Mouse (Mus musculus) lung, adult 2 months (tissue): ENCODE measurements around the gene Dffa. TPM values are rescaled to one million over a fixed set of nuclear protein-coding genes. Genes with fewer than 3 reads are reported as not detected.
"Not testable (repeated sequence)": the region's sequence is repeated elsewhere in the genome, so short reads cannot be mapped to it uniquely, and the experiment has no call there.

ENCODE experiments used
- DNase-seq: peaks from one replicate; pipeline ENCODE4 v3.0.0; 2022
- H3K4me1 ChIP-seq: fragments of 200-500 bp; 2 replicates; pipeline ENCODE4 v1.6.1; 2011; ENCODE audit warnings: low read length; ENCODE audit not compliant: control insufficient read depth, insufficient read depth
- H3K4me3 ChIP-seq: fragments of 200-500 bp; replicated peaks from 2 replicates; pipeline ENCODE3; 2011; ENCODE audit warnings: low read depth, mild to moderate bottlenecking, control low read depth, low read length; ENCODE audit errors: extremely low read depth
- CTCF ChIP-seq: fragments of 200-500 bp; IDR thresholded peaks from 2 replicates; pipeline ENCODE4 v1.5.1; 2011; ENCODE audit warnings: mild to moderate bottlenecking, low read length, control low read depth; ENCODE audit not compliant: insufficient read depth
- POLR2A ChIP-seq: fragments of 200-500 bp; IDR thresholded peaks from 2 replicates; pipeline ENCODE4 v1.6.1; 2011; ENCODE audit warnings: low read depth, mild to moderate bottlenecking, control low read depth, low read length, borderline replicate concordance; ENCODE audit errors: extremely low read depth
- WGBS: fragments of 180-500 bp; shearing (Covaris S2); methylation state at CpG from one replicate; pipeline ENCODE4 v1.1.7; 2018; 5-methylcytosine and 5-hydroxymethylcytosine counted together
- polyA plus RNA-seq: library from polyadenylated mRNA; depleted of rRNA; stranded (reverse); fragments of >200 nt; gene quantifications from 2 replicates; pipeline ENCODE4 v1.2.3, GENCODE M21; 2012

The Dffa gene
- polyA plus RNA-seq, 1 experiment, result 19.4 TPM

DNA sequence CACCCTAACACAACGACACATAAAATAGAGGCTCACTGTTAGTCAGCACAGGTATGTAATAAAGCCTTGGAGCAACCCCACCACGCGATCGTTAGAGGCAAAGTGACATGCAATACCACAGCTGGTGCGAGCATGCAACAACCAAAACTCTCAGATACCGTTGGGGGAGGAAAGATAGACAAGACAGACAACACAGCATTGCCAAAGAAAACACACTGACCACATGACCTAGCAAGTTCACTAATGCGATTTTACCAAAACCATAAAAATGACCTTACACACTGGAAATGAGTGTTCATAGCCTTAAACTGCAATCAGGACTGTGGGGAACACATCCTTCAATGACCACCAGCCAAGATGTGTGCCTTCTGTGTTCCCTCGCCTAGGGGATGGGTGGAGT is 12.6 kb upstream of the Dffa start:
- no peak for DNase-seq
- Histone ChIP-seq H3K4me1 (no peaks in the 10 kb centered on the region), H3K4me3 (no peak overlapping the region)
- WGBS, result 76% methylated on average over 8 of the region's 8 CpGs
- no peak for TF ChIP-seq POLR2A
- TF ChIP-seq CTCF, result no peak

DNA sequence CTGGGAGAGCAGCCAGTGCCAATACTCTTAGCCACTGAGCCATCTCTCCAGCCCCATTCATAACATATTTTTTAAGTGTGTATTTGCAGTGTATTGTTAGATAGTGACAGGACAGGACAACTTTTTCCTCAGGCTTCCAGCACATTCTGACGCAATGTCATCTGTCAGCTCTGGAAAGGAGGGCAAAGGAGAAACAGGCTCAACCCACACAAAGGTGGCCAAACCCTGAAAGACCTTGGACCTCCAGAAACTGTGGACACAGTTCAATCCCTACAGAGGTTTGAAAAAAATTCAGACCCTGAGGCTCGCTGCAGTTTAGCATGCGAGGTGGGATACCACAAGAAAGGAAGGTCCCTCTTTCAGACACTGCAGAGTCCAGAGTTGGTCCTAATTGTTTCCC is 6.0 kb upstream of the Dffa start:
- no peak for TF ChIP-seq CTCF
- no peak for TF ChIP-seq POLR2A
- DNase-seq, result no peak
- 68% methylated on average over 3 of the region's 3 CpGs for WGBS
- H3K4me3 ChIP-seq, result no peak overlapping the region
- H3K4me1 ChIP-seq, result peaks cover 3% of the 10 kb centered on the region; the same call in 1 of the 2 replicates

DNA sequence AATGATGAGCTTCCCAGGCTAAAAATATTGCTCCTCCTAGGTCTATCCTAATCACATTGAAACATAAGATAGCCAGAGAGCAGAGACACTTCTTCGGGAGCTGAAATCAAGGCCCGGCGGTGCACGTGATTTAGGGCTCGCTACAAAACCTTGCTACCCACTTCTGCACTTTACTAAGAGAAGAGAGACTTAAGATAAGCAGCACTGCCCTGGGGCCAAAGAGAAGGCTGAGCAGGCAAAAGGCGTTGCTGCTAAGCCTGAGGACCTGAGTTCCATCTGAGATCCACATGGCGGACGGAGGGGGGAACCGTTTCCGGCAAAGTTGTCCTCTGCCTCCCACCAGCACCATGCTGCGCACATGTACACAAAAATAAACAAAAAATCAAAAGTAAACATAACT is 5.4 kb upstream of the Dffa start:
- DNase-seq, result no peak
- TF ChIP-seq CTCF, result no peak
- no peak for TF ChIP-seq POLR2A
- Histone ChIP-seq H3K4me3 (peak overlapping the region; percentile 98), H3K4me1 (peaks cover 3% of the 10 kb centered on the region; the same call in 1 of the 2 replicates)
- WGBS, result 5% methylated on average over 11 of the region's 11 CpGs

DNA sequence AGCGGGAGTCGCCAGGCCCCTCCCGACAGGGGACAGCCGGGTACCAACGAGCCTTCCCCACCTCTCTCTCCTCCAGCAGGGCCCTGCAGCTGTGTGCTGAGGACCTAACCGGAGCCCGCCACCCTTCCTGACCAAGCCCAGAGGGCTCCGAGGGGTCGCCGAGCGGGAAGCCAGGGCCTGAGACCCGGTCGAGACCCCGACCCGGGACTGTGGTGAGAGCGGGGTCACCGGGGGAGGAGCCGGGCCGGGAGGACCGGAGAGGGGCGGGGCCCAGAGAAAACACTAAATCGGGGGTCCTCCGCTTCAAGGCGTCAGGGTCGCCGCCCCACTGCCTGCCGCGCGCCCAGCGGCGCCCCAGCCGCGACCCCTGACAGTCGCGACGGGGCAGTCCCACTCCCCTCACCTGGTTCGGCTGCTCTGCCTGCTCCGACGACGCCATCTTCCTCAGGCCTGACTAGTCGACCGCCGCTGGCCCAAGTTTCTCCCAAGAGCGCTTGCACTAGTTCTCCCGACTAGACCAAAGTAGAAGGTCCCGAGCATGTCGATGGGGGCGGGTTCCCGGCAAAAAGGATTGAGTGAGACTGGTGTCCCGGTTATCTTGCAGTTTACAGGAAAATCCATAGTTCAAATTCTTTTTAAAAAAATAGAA is 4.5 kb upstream of the Dffa start, which contains the start of gene Pex14:
Gene Pex14, minus strand, starts transcription at position 508 of the 649 bp plus-strand sequence.
- TF ChIP-seq CTCF (no peak), POLR2A (peak; percentile 70; the same call in 1 of the 2 replicates)
- under 1% methylated on average over 49 of the region's 50 CpGs for WGBS
- Histone ChIP-seq H3K4me1 (peaks cover 3% of the 10 kb centered on the region; the same call in 1 of the 2 replicates), H3K4me3 (peak within 1 kb of the TSS; percentile 98)
- DNase-seq, result peak; percentile 85

DNA sequence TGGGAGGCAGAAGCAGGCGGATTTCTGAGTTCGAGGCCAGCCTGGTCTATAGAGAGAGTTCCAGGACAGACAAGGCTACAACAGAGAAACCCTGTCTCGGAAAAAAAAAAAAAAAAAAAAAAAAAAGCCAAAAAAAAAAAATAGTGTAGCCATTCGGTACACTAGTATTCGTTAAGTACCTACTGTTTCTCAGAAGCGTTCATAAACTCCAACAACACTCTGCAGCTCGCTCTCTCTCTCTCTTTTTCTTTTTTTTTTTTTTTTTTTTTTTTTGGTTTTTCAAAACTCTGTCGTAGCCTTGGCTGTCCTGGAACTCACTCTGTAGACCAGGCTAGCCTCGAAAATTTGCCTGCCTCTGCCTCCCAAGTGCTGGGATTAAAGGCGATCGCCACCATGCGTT is 3.5 kb upstream of the Dffa start:
- not testable (repeated sequence) for H3K4me3 ChIP-seq, H3K4me1 ChIP-seq, DNase-seq
- 84% methylated on average over 12 of the region's 12 CpGs for WGBS

DNA sequence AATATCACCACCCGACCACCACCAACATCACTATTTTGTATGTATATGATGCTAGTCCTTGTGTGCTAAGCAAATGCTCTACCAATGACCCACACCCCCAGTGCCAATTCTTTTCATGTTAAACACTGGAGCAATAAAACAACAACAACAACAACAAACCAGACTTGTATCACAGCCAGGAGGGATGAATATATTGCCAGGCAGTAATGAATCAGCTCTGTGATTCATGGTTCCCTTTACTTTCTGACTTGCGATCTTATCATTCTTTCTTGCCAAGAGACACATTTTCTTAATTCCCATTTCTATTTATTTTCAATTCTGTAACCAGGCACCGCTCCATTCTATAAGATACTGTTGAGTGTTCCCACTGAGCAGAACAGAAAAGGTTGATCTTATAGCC is 2.5 kb upstream of the Dffa start:
- WGBS, result 76% methylated on average over 3 of the region's 3 CpGs
- Histone ChIP-seq H3K4me3 (no peak overlapping the region), H3K4me1 (peaks cover 7% of the 10 kb centered on the region)
- TF ChIP-seq CTCF (no peak), POLR2A (no peak)
- no peak for DNase-seq

DNA sequence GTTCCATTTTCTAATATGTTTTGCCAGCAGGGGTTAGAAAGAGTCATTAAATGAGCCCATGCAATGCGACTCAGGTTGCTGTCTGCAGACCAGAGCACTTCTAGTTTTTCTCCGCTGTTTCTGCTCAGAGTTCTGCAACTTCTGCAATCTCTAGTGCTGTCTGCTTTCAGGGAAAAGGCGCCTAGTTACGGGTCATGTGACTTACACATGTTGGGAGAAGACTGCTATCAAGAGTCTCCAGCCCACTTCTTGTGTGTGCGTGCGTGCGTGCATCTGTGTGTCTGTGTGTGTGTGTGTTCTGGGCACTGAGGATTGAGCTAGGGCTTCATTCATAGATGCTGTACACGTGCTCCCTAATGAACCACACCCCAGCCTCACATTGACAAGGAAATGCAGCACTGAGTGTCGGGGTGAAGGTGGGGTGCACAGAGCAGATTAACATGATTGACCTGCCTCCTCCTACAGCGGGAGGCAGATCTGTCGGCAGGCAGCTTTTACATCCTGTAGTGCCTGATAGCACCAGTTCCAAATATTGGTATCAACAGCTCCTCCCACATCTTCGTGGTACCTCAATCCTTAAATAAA is 16.1 kb downstream of the Dffa start:
- not testable (repeated sequence) for DNase-seq, H3K4me3 ChIP-seq, H3K4me1 ChIP-seq
- 73% methylated on average over 12 of the region's 12 CpGs for WGBS

DNA sequence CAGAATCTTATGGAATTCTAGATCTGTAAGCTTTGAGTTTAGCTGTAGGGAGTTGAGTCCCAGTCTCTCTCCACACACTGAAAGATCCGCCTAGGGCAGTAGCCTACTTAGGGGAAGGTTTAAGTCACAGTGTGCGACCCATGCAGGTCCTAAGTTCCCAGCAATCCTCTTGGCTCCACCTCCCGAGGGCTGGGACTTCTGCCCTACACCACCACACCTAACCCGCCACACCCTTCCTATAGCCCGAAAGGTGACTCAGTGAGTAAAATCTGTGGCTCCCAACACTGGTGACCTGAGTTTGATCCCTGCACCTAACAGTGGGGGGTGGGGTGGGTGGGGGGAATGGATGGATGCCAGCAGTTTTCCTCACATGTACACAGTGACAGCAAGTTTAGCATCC is 19.5 kb downstream of the Dffa start:
- H3K4me3 ChIP-seq, result no peak overlapping the region
- WGBS, result 73% methylated on average over 5 of the region's 5 CpGs
- TF ChIP-seq CTCF, result no peak
- TF ChIP-seq POLR2A, result no peak
- DNase-seq, result no peak
- H3K4me1 ChIP-seq, result no peaks in the 10 kb centered on the region

DNA sequence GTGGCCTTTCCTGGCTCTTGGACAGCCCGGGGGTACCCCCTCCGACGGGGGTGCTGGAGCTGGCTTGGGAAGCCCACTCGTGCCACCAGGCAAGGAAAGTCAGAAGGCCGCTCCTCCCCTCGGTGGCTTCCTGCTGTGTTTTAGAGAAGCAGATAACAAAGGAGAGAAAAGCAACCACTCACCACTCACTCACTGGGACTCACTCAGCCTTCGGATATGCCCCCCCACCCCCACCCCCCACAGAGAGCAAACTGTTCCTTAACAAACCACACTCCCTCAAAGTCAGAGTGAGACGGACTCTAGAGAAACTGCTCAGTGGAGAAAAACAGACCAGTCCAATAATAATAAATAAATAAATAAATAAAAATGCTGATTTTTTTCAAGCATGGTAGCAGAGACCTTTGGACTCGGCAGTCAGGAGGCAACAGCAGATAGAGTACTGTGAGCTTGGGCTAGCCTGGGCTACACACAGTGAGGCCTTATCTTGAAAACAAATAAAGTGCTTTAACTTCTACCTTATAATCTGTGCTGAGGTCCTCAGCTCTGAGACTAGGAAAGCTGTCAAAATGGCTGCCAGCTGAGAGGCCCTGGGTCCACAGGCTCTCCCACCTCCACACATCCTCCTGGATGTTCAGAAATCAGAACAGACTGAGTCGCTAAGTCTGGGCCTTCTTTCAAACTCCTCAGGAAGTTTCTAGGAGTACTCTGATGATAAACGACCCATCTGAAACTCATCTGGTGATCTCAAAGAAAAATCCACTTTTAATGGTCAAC is 21.6 kb downstream of the Dffa start:
- no peak overlapping the region for H3K4me3 ChIP-seq
- 68% methylated on average over 11 of the region's 11 CpGs for WGBS
- TF ChIP-seq POLR2A (no peak), CTCF (no peak)
- DNase-seq, result no peak
- H3K4me1 ChIP-seq, result no peaks in the 10 kb centered on the region

DNA sequence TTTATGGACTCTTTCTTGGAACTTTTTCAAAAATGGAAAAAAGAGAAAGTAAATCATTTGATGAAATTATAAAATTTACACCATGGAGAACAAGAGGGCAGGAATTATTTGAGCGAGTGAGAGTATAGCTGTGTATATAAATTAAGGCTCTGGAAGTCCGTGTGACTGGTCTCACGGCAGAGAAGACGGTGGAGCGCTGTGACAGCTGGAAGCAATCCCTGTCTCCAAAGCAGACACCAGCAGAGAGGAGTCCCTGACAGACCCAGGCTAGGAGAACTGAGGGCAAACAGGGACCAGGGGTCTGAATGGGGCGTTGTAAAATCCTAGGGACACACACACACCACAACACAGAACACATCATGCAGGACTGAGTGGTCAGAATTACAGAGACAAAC is 22.2 kb downstream of the Dffa start:
- Histone ChIP-seq H3K4me1 (no peaks in the 10 kb centered on the region), H3K4me3 (no peak overlapping the region)
- 73% methylated on average over 6 of the region's 6 CpGs for WGBS
- no peak for TF ChIP-seq POLR2A
- no peak for TF ChIP-seq CTCF
- DNase-seq, result no peak
